Mouse (Mus musculus): Measurements from ENCODE around the gene Ccdc91.

Ccdc91 gene

DNA sequence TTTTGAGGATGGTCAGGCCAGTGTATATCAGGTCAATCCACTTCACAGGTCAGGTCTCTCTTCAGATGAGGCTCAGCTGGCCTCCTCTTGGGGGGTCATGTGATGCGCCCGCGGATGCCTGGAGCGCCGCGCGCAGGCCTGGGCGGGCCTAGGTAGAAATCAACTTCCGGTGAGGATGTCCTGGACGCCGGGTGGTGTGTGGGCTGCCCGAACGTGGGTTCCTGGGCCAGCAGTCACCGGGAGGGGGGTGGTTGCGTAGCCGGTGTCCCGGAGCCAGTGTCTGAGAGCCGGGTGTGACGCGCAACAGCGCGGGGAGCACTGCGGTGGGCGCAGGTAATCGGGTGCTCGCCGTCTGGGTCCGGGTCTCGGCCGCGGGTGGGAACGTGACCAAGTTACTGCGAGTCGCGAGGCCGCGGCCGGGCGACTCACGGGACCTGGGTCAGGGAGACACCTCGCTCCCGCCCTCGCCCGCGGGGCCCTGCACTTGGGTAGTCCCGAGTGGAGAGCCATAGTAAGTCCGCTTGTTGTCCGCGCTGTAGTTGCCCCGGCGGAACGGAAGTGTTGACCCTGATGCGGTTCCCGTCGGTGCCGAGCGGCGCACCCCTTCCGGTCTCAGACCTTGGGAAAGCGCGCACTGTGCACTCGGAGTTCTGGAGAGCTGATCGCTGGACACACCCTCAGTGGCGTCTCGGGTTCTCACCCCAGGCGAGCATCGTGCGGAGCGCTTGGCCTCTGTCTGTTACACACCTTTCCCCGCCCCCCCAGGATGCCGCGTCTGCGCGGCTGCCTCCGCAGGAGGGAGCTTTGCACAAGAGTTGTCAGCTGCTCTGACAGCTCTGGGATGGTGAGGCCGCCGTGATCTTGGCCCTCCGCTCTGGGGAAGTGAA is at the start of gene Ccdc91:
Gene Ccdc91, plus strand, starts transcription at position 102 of the 887 bp plus-strand sequence.
- POLR2A ChIA-PET, result interaction anchor here in 3 of 4 experiments (0.5 to 1.5 kb wide), 14 partner anchors 8 to 1932 kb away, joined by 3 to 4 read pairs (median 3); partner anchors contain the start of genes Med21 (in 1 of the 3), Pthlh (in 1 of the 3) and Tm7sf3 (in 1 of the 3)
- CTCF ChIA-PET, result interaction anchor here in 3 of 4 experiments (0.6 to 0.8 kb wide), 3 partner anchors 54 to 482 kb away, joined by 3 to 4 read pairs (median 3); no protein-coding TSS in a partner anchor

DNA sequence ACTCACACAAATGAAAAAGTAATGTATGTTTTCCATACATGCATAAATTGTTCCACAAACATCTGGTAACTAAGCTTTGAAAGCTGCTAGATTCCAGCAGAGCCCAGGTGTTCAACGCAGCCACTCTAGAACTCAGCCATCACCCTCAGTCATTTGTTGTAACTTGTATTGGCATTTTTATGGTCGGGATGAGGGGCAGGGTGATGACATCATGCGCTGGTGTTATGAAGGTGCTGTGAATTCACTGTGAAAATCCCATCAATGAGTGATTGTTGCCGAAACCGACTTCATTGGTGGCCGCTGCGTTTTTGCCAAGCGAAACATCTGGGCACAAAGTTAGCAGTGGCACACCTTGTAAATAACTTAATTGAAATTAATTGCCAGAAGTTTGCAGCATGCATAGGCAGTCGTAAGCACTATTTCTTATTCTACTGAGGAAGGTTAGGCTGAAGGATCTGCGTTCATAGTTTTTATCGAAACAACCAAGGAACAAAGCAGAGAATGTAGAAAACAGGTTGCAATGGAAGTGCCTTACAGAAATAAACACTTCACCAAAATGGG is 48.6 kb upstream of the Ccdc91 start:
- CTCF ChIA-PET, result interaction anchor here in 1 of 4 experiments (0.6 kb wide), 1 partner anchor 79 kb away, joined by 3 read pairs; no protein-coding TSS in a partner anchor

DNA sequence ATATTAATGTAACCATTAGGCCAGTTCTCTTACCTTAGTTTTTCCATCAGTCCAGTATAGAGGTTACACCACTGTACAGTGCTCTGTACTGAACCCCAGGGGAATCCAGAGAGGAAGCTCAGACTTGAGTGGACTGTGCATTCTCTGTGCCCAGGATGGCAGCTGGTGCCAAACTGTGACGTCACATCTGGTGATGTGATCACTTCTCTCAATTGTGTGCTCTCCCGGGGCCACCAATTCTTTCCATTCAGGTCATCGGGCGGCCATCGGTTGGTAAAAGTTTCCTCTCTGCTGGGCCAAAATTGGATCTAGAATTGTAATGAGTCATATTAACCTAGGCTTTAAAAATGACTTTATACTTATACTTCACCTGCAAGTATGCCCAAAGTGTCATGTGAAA is 19.9 kb upstream of the Ccdc91 start:
- CTCF ChIA-PET, result no interaction called here
- POLR2A ChIA-PET, result no interaction called here

More for the DNA sequence above, 48.6 kb upstream of the Ccdc91 start:
- POLR2A ChIA-PET, result no interaction called here

DNA sequence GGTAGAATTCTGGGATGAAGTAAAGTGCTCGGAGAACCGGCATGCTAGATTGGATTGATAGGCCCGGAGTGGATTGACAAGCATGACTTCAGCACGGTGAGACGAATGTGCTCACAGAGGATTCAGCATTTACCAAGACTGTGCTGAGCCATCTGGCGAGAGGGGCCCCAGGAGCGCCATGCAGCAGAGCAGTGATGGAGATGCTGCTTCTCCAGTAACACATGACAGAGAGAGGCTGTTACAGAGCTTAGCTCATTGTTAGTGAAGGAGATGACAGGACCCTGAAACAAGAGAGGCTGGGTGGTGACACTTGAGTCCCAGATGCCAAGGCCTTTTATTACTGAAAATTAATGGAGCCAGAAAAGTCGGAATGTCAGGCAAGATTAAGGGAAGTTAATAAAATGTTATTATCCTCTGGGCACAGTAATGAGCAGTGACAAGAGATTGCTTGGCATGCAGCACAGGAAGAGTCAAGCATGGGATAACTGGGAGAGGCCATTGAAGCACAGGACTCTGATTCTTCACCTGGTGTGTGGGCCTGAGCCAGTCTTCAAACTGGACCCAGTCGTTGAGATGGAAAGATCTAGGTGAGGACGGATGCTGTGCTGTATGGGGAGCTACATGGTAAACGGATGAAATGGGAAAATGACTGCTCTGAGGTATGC is 16.9 kb upstream of the Ccdc91 start:
- ChIA-PET POLR2A (interaction anchor here in 1 of 4 experiments (1.0 kb wide), 1 partner anchor 18 kb away, joined by 3 read pairs; no protein-coding TSS in a partner anchor), CTCF (no interaction called here)

DNA sequence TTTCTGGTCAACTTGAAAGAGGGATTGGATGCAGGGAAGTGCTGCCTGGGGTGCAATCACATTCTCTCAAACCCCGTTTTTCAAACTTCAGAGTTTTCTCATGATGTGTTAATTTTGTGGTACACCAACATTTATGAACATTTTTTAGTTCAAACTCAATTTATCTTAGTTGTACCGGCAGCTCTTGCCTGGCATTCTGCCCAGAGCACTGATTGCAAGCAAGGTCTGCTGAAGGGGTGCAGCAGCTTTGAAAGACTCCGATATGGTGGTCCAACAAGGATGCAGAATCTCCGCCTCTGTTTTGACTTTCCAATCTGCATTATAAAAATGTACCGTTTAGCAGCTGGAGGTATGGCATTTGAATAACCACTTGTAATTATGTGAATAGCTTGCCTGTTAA is 5.6 kb upstream of the Ccdc91 start:
- CTCF ChIA-PET, result interaction anchor here in 1 of 4 experiments (0.7 kb wide), 1 partner anchor 527 kb away, joined by 3 read pairs; no protein-coding TSS in a partner anchor
- POLR2A ChIA-PET, result no interaction called here

DNA sequence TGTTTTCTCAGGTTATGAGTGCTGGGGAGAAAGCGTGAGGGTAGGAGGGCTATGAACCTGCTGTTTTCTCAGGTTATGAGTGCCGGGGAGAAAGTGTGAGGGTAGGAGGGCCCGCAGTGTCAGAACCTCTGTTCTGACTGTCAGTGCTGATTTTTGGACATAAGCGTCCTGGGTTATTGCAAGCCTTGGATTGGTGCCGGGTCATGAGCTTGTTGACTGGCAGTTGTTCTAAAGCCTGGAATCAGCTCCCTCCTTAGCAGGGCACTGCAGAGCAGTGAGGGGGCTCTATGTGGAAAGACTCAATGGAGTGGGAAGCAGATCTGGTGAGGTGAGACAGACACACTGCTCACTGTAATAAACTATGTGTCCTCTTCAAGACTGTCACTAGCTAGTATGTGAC is 5.5 kb downstream of the Ccdc91 start:
- ChIA-PET POLR2A (interaction anchor here in 1 of 4 experiments (0.7 to 1.1 kb wide), 2 partner anchors 133 to 274 kb away, joined by 3 read pairs; no protein-coding TSS in a partner anchor), CTCF (no interaction called here)

DNA sequence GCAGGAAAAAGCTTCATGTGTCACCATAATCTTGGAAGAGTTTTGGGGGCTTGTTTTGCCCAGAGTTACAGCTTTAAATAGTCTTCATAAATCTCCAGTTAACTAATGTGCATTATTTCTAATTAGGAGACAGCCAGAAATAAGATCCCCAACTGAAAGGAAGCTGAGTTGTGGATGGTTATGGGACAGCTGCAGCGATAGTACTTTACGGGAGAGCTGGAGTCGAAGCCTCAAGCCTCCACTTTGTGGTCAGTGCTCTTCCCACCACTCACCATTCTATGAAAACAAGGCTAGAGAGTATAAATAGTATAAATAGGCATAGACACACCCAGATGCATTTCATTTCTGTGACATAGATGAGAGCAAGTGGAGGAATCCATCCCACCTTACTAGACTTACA is 14.5 kb downstream of the Ccdc91 start:
- CTCF ChIA-PET, result no interaction called here
- POLR2A ChIA-PET, result interaction anchor here in 1 of 4 experiments (0.8 kb wide), 1 partner anchor 17 kb away, joined by 3 read pairs; no protein-coding TSS in a partner anchor

DNA sequence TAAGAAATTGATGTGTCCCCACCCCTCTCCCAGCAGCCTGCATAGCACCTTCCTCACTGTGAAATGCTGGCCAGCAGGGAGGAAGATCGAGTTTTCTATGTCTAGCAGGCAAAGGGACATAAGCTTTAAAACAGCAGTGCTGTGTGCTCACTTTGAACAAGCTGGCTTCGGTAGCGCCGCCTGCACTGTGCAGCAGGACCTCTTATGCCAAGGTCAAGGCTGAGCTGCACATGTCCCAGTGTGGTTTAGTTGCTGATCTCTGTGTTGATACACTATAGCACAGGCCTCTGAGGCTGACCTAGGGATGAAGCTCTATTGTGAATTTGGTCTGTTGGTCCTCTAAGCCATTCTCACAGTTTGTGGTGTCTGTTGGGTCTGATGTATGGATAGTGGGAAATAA is 16.9 kb downstream of the Ccdc91 start:
- POLR2A ChIA-PET, result no interaction called here
- CTCF ChIA-PET, result no interaction called here

DNA sequence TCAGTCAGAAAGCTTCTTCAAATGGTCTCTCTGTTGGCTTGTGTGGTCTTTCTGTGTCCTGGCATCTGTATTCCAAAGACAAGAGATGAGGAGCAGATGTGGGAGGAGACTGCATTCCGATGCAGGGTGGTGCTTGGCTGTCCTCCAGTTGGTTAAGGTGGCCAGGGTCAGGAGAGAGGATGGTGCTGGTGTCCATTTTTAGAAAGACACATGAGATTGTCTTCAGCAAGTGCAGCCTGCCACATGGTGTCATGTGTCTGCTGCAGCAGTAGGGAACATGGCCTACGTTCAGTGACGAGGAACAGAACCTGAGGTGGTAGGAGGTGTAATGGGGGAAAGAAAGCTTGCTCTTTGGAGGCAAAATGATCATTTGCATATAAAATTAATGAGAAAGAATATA is 25.8 kb downstream of the Ccdc91 start:
- ChIA-PET POLR2A (no interaction called here), CTCF (no interaction called here)

DNA sequence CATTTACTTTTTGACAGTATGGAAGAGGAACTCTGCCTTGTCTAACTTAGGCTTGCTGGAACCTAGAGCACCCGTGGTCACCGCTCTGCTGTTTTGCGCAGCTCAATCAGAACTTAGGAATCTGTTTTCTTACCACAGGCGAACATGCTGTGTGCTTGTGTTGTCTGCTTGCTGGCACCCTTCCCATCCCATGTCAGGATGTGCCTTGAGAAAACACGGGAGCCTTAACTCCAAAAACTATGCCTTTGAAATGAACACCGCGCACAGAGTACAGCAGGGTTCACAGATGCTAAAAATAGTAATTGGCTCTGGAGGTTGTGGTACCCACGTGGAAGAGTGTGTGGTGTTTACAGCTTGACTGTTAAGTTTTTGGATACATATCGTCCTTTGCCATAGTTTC is 30.4 kb downstream of the Ccdc91 start:
- ChIA-PET POLR2A (no interaction called here), CTCF (interaction anchor here in 1 of 4 experiments (0.6 kb wide), 1 partner anchor 80 kb away, joined by 3 read pairs; no protein-coding TSS in a partner anchor)

DNA sequence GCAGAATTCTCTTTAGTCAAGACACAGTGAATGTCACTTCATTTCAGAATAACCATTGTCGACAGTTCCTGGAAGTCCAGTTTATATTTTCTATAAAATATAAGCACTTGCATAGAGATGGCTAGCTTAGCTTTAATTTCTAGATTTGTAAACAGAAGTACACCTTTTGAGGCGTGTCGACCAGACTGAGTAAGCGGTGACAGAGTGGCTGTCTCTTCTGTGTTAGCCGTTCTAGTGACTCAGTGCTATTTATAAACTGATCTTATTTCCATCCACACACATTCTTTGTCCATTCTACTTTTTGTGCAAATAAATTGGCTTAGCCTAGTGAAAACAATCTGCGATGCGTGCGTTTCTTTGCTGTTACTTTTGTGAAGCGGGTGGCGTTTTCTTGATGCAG is 30.9 kb downstream of the Ccdc91 start:
- ChIA-PET CTCF (interaction anchor here in 1 of 4 experiments (0.6 kb wide), 2 partner anchors 80 to 116 kb away, joined by 3 read pairs; no protein-coding TSS in a partner anchor), POLR2A (interaction anchor here in 1 of 4 experiments (1.0 kb wide), 1 partner anchor 30 kb away, joined by 3 read pairs; no protein-coding TSS in a partner anchor)

DNA sequence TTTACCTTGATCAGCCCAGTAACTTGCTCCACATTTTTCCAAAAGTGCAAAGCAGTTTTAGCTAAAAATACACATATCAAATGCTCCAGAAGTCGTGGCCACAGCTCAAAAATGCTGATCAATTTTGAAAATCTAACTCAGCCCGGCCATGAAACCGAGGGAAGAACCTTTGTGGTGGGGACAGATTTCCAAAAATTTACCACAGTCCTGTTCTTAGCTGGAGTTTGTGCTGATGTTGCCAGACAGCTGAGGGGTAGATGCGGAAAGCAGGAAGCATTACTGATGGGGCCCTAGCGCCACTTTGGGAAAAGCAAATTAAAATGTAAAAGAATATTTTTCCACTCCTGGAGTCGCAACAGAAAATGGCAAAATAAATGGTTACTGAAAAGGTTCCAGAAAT is 31.6 kb downstream of the Ccdc91 start:
- POLR2A ChIA-PET, result interaction anchor here in 2 of 4 experiments (0.7 to 1.0 kb wide), 2 partner anchors 17 to 31 kb away, joined by 3 read pairs; no protein-coding TSS in a partner anchor

DNA sequence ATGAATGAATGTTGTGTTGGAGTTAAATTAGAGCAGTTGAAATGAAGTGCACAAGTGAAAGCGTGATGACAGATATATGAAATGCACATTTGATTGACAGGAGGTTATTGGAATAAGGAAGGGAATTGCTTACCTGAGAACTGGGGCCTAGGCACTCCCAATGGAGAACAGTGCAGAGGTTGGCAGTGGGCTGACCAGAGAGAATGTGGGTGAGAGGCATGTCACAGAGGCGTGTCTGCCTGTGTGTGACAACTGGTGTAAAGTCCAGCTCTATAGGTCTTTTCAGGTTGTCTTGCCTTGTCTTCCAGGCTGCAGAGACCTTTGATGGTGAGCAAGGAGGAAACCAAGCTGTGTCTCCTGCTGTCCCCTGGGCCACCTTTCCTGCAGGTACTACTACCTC is 34.9 kb downstream of the Ccdc91 start:
- POLR2A ChIA-PET, result interaction anchor here in 1 of 4 experiments (0.7 kb wide), 1 partner anchor 10 kb away, joined by 5 read pairs; no protein-coding TSS in a partner anchor
- CTCF ChIA-PET, result no interaction called here

More for the DNA sequence above, 31.6 kb downstream of the Ccdc91 start:
- CTCF ChIA-PET, result interaction anchor here in 1 of 4 experiments (0.6 kb wide), 1 partner anchor 117 kb away, joined by 3 read pairs; no protein-coding TSS in a partner anchor

DNA sequence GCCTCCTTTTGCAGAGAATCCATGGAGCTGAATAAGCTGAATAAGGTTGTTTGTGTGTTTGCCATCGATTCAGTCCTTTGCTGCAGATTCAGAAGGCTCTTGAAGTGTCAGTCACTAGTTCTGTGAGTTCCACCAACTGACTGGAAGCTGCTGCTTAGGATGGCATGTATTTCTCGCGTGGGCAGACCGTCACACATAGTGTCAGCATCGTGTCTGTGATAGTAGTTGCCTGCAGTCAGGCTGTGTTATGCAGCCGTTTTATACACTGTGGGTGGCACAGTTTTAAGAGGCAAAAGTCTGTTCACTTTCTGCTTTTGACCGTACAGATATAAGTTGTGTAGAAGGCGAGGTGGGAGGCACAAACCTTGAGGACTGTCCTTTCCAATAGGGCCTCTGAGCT is 42.3 kb downstream of the Ccdc91 start:
- ChIA-PET CTCF (no interaction called here), POLR2A (interaction anchor here in 2 of 4 experiments (0.7 to 1.4 kb wide), 2 partner anchors 41 to 273 kb away, joined by 3 read pairs; no protein-coding TSS in a partner anchor)

DNA sequence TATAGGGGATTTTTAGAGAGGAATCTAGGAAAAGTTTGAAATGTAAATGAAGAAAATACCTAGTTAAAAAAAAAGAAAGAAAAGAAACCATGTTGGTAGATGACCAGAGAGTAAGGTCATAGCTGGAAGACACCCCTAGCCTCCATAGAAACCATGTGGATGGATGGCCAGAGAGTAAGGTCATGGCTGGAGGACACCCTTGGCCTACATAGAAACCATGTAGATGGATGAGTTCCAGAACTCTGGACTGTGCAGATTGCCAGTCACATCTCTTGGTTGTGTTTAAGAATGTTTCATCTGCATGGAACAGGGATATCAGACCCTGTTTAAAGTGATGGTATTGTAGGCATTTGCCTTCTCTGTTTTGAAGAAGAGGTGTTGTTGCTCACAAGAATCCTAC is 49.6 kb downstream of the Ccdc91 start:
- POLR2A ChIA-PET, result no interaction called here
- CTCF ChIA-PET, result no interaction called here

DNA sequence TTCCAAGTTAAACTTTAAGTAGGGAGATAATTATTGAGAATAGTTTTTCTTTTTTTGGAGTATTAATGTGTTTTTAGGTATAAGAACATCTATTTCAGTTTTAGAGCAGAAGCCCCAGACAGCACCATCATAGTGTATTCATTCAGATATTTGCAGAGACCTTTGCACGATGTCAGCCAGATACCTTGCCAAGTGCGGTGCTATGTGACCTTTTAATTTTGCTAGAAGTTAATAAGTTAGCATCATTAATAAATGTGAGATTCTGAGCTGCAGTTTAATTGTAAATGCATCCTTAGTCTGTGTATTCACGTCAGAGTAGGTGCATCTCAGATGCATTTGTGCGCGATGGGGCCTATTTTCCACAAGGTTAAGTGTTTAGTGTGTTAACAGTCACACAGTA is 59.3 kb downstream of the Ccdc91 start:
- CTCF ChIA-PET, result interaction anchor here in 1 of 4 experiments (0.5 to 0.6 kb wide), 2 partner anchors 472 to 701 kb away, joined by 3 read pairs; no protein-coding TSS in a partner anchor

DNA sequence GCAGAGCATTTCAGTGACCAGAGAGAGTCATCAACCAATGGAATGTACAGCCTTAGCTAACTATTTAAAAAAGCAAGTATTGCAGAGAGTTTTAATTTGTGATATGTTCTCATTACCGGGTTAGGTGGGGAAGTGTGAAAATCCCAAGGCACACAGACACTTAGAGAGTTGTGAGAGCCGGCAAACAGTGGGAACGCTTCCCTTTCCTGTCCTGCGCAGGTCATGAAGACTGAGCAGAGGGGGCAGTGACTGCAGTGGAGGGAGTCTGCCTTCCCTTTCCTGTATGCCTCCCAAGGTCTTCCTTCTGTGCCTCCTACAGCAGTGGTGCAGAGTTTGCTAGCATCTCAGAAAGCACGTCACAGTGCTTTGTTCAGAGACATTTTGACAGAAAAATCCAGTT is 62.6 kb downstream of the Ccdc91 start:
- POLR2A ChIA-PET, result no interaction called here
- CTCF ChIA-PET, result no interaction called here

More for the DNA sequence above, 59.3 kb downstream of the Ccdc91 start:
- POLR2A ChIA-PET, result no interaction called here

DNA sequence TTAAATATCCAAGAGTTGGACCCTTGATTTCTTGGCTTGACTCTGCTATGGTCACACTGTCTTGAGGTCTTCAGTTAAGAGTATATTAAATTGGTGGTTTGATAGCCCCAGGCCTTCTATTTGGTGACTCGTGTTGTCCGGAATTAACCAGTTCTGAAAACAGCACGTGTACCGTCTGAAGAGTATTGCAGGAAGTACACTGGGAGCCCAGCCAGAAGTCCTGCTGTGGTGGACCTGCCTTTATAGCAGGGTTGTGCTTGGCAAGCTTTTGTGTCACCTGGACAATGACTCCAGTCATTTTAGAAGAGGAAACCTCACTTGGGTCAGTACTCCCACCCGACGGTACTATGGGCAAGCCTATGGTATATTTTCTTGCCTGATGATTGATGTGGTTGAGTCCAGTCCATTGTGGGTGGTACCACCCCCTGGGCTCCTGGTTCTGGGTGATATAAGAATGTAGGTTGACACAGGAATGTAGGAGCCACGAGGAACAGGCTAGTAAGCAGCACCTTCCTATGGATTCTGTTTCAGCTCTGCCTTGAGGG is 63.5 kb downstream of the Ccdc91 start:
- ChIA-PET POLR2A (no interaction called here), CTCF (no interaction called here)

DNA sequence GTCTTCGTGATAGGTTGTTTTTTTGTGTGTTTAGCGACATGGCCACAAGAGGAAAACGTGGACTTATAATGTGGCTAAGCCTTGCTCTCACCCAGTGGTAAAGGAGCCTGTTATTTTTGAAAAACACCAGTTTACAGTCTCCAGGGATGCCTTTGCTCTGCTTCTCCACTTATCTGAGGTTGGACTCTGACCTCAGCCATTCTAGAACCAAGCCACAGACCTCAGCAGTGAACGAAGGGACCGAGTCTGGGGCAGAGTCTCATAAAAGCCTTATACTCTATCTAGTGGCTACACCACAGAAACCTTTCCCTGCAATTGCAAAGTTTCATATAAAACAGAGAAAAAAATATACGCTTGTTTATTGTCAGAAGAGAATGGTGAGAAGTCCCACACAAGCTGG is 65.3 kb downstream of the Ccdc91 start:
- CTCF ChIA-PET, result no interaction called here

More for the DNA sequence above, 65.3 kb downstream of the Ccdc91 start:
- POLR2A ChIA-PET, result no interaction called here

All from embryonic stem cell, embryonic (primary cell).